Mouse (Mus musculus) bone marrow, adult 2 months (tissue): ENCODE measurements around the gene Srrm1. TPM values are rescaled to one million over a fixed set of nuclear protein-coding genes. Genes with fewer than 3 reads are reported as not detected.

Source experiments
- H3K27ac ChIP-seq: fragments of 200-500 bp; 2 replicates; pipeline ENCODE4 v1.5.1; 2012; ENCODE audit warnings: low read depth, mild to moderate bottlenecking, control low read depth, inconsistent platforms, low read length; ENCODE audit not compliant: control insufficient read depth, poor library complexity, insufficient read depth
- H3K4me1 ChIP-seq: fragments of 200-500 bp; 2 replicates; pipeline ENCODE4 v1.6.1; 2011; ENCODE audit warnings: low read length; ENCODE audit not compliant: control insufficient read depth, insufficient read depth
- H3K4me3 ChIP-seq: fragments of 200-500 bp; replicated peaks from 2 replicates; pipeline ENCODE3; 2011; ENCODE audit warnings: mild to moderate bottlenecking, low read depth, low read length, control low read depth; ENCODE audit not compliant: control insufficient read depth
- CTCF ChIP-seq: fragments of 200-500 bp; IDR thresholded peaks from 2 replicates; pipeline ENCODE4 v1.5.1; 2011; ENCODE audit warnings: low read length, control low read depth; ENCODE audit not compliant: control insufficient read depth, insufficient read depth
- POLR2A ChIP-seq: fragments of 200-500 bp; IDR thresholded peaks from 2 replicates; pipeline ENCODE4 v1.6.1; 2011; ENCODE audit warnings: low read depth, mild to moderate bottlenecking, control low read depth, low read length, borderline replicate concordance; ENCODE audit not compliant: control insufficient read depth
- WGBS: fragments of 180-500 bp; shearing (Covaris S2); methylation state at CpG from one replicate; pipeline ENCODE4 v1.1.7; 2018; 5-methylcytosine and 5-hydroxymethylcytosine counted together
- polyA plus RNA-seq: library from polyadenylated mRNA; stranded (reverse); fragments of >200 nt; gene quantifications from 2 replicates; pipeline ENCODE4 v1.2.4, GENCODE M21; 2011; ENCODE audit warnings: low replicate concordance; ENCODE audit not compliant: missing spikeins, insufficient read depth, insufficient read length

Srrm1 gene
- polyA plus RNA-seq, 1 experiment, result 141 TPM

DNA sequence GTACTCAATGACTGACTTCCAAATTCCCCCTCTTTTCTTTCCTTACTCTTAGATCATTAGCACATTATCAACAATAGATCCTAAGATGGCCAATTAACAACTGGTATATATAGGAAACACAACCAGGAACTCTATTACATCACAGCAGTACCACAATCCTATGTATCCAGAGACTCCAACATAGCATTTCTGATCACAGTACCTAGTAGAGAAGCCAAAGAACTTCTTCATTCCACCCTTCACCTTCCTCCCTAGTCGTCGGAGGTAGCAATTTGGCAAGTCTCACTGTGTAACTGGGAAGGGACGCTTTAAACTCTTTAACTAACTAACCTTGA, 17.1 kb downstream of the Srrm1 start:
- TF ChIP-seq CTCF (no peak), POLR2A (no peak)
- no peak overlapping the region for H3K27ac ChIP-seq
- WGBS, result 79% methylated on average over 3 of the region's 3 CpGs

GRCm38 (mm10) chr4:135335327-135336022, 17.6 kb downstream of the Srrm1 start:
- no peak for TF ChIP-seq POLR2A
- TF ChIP-seq CTCF, result no peak
- Histone ChIP-seq H3K4me3 (no peak overlapping the region), H3K27ac (no peak overlapping the region), H3K4me1 (no peaks in the 10 kb centered on the region)
- WGBS, result 86% methylated on average over 9 of the region's 9 CpGs

More for the DNA sequence above, 17.1 kb downstream of the Srrm1 start:
- Histone ChIP-seq H3K4me1 (no peaks in the 10 kb centered on the region), H3K4me3 (no peak overlapping the region)

GRCm38 (mm10) chr4:135326469-135326868, 26.7 kb downstream of the Srrm1 start:
- TF ChIP-seq CTCF (no peak), POLR2A (no peak)
- Histone ChIP-seq H3K4me3 (no peak overlapping the region), H3K4me1 (no peaks in the 10 kb centered on the region), H3K27ac (no peak overlapping the region)
- 89% methylated on average over 3 of the region's 3 CpGs for WGBS

- Histone ChIP-seq H3K27ac (no peak overlapping the region), H3K4me1 (no peaks in the 10 kb centered on the region), H3K4me3 (no peak overlapping the region)
- TF ChIP-seq CTCF, result no peak
- no peak for TF ChIP-seq POLR2A
Measured at GRCm38 (mm10) chr4:135326046-135326445, 27.1 kb downstream of the Srrm1 start.

DNA sequence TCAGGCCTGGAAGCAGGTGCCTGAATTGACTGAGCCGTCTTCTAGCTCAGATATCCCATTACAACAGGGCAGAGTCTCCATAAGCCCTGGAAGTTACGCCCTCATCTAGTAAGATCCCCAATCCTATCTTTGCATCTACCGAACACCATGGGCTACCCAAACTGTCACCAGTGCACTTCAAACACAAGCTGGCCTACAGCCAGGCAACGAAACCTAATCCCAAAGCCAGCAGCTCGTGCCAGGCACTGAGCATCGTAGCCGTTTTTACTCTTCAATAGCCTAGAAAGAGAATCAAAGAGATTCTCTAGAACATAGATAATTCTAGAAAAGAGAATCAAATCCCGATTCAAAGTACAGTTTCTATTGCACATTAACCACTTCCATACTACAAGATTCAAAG, 30.1 kb downstream of the Srrm1 start:
- no peaks in the 10 kb centered on the region for H3K4me1 ChIP-seq
- 91% methylated on average over 8 of the region's 8 CpGs for WGBS

DNA sequence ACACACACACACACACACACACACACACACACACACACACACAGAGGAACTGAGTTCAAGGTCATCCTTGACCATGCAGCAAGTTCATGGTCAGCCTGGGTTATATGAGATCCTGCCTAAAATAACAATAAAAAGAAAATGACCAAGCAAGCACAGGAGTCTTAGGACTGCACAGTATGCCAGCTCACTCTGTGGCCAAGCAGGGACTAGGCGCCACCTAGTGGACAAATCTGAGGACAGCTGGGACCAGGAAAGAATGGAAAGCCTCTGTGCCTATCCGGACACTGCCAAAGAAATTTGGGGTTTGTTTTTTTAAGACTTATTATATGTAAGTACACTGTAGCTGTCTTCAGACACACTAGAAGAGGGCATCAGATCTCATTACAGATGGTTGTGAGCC, 35.2 kb downstream of the Srrm1 start:
- no peak for TF ChIP-seq POLR2A
- peak; percentile 97 for TF ChIP-seq CTCF
- 20% methylated on average over 2 of the region's 2 CpGs for WGBS
- Histone ChIP-seq H3K27ac (no peak overlapping the region), H3K4me1 (peaks cover 3% of the 10 kb centered on the region; the same call in 1 of the 2 replicates), H3K4me3 (no peak overlapping the region)

More for the DNA sequence above, 30.1 kb downstream of the Srrm1 start:
- TF ChIP-seq CTCF (no peak), POLR2A (no peak)
- Histone ChIP-seq H3K4me3 (no peak overlapping the region), H3K27ac (no peak overlapping the region)

GRCm38 (mm10) chr4:135317539-135317938, 35.6 kb downstream of the Srrm1 start:
- peaks cover 3% of the 10 kb centered on the region; the same call in 1 of the 2 replicates for H3K4me1 ChIP-seq
- WGBS, result 88% methylated on average over 4 of the region's 4 CpGs
- H3K4me3 ChIP-seq, result no peak overlapping the region
- no peak for TF ChIP-seq POLR2A
- no peak for TF ChIP-seq CTCF
- H3K27ac ChIP-seq, result no peak overlapping the region

DNA sequence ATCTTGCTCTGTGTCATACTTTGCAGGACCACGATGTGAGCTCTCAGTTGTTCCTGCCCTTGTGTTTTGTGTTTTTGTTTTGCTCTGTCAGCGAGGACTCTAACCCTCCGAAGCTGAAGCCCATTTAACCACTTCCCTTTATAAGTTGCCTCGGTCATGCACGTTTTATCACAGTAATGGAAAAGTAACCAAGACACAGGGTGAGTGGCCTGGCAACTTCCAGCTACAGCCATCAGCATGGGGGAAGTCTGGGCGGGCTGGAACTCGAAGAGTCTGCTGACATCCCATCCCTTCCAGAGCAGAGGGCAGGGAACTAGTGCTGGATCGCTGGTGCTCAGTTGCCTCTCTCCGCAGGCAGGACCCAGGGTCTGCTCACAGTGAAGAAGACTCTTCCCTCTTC, 37.8 kb downstream of the Srrm1 start:
- no peak for TF ChIP-seq POLR2A
- no peak for TF ChIP-seq CTCF
- no peak overlapping the region for H3K27ac ChIP-seq
- peaks cover 3% of the 10 kb centered on the region; the same call in 1 of the 2 replicates for H3K4me1 ChIP-seq
- no peak overlapping the region for H3K4me3 ChIP-seq
- WGBS, result 75% methylated on average over 9 of the region's 9 CpGs

- 39% methylated on average over 11 of the region's 11 CpGs for WGBS
- Histone ChIP-seq H3K27ac (peak overlapping the region; percentile 67), H3K4me3 (peak overlapping the region; percentile 23), H3K4me1 (peaks cover 3% of the 10 kb centered on the region; the same call in 1 of the 2 replicates)
- no peak for TF ChIP-seq POLR2A
- no peak for TF ChIP-seq CTCF
Measured at GRCm38 (mm10) chr4:135314419-135314832, 38.7 kb downstream of the Srrm1 start.
